Mouse (Mus musculus): Measurements from ENCODE around the gene 6330409D20Rik. TPM values are rescaled to one million over a fixed set of nuclear protein-coding genes. Genes with fewer than 3 reads are reported as not detected.
A peak's percentile ranks its signal among the peaks of the same experiment; 100 is the strongest.

The 6330409D20Rik gene
- polyA plus RNA-seq, 1 experiment from 2014 or later: 0.24 TPM

DNA sequence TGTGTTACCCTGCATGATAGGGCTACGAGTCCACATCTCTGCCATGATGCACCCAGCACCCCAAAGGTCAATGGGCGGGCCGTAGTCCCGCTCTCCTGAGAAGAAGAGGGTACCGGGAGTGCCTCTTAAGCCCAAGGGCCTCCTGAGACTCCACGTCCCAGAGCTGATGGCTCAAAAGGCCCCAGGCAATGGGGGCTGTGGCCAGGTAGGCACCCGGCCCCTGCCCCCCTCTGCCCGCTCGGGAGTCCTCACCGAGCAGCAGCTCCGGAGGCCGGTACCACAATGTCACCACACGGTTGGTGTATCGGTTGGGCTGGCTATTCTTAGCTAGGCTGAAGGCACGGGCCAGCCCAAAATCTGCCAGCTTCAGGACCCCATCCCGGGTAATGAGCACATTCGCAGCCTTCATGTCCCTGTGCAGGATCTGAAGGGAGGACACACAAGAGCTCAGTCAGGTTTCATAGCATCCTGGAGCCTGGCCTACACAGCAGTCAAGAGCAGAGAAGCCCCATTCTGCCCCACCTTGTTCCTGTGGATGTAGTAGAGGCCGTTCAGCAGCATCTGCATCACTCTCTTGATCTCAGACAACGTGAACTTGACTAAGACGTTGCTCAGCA is 31.2 kb downstream of the 6330409D20Rik start:
- Histone ChIP-seq H3K9me3 (no peaks in the 10 kb centered on the region), H3K4me3 (no peak overlapping the region), H3K4me1 (peaks cover 28% of the 10 kb centered on the region), H3K36me3 (peaks cover 68% of the 10 kb centered on the region), H3K27ac (no peak overlapping the region), H3K9ac (no peak overlapping the region), H3K27me3 (no peaks in the 10 kb centered on the region), H3K4me2 (no peak overlapping the region)
- 88% methylated on average over 20 of the region's 20 CpGs for WGBS
- no peak for ATAC-seq (ENCODE audit: borderline replicate concordance, extremely low read depth, low FRiP score, low TSS enrichment)

DNA sequence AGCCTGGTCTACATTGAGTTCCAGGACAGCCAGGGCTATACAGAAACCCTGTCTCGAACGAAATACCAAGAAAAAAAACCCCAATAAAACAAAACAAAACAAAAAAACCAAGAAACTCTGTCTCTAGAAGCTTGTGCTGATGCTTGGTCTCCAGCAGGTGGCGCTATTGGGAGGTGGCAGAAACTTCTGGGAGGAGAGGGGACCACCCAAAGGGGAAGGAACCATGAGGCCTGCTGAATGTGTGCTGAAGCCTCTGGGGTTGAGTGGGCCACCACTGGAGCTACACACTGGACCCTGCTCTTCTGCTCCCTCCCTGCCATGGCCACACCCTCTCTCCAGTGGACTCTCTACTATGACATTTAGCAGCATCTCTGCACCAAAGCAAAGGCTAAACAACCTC is 32.2 kb downstream of the 6330409D20Rik start:
- peaks cover 18% of the 10 kb centered on the region for H3K4me1 ChIP-seq
- no peaks in the 10 kb centered on the region for H3K27me3 ChIP-seq
- peaks cover 77% of the 10 kb centered on the region for H3K36me3 ChIP-seq
- no peak overlapping the region for H3K9ac ChIP-seq
- no peak overlapping the region for H3K27ac ChIP-seq
- H3K4me2 ChIP-seq: no peak overlapping the region
- WGBS: 29% methylated on average over 3 of the region's 3 CpGs
- H3K9me3 ChIP-seq: no peaks in the 10 kb centered on the region
- ATAC-seq (ENCODE audit: borderline replicate concordance, extremely low read depth, low FRiP score, low TSS enrichment): no peak
- no peak overlapping the region for H3K4me3 ChIP-seq

DNA sequence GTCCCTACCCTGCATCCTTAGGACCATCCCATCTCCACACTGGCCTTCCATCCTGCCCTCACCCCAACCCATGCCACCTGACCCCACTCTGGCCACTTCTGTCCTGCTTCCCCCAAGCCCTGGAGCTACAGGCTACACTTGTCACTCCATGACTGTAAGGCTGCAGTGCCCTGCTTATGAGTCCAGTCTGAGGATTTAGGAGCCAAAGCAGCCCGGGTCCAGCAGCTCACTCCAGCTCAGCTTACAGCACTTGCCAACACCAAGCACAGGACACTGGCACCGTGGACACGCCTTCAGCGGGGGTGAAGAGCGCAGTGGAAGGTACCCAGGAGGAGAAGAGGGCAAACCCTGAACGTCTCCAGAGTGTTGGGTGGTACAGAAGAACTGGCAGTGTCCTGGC is 33.8 kb downstream of the 6330409D20Rik start:
- Histone ChIP-seq H3K4me1 (peaks cover 17% of the 10 kb centered on the region), H3K9me3 (no peaks in the 10 kb centered on the region), H3K27ac (no peak overlapping the region), H3K9ac (no peak overlapping the region), H3K27me3 (no peaks in the 10 kb centered on the region), H3K36me3 (peaks cover 88% of the 10 kb centered on the region), H3K4me2 (no peak overlapping the region), H3K4me3 (no peak overlapping the region)
- ATAC-seq (ENCODE audit: borderline replicate concordance, extremely low read depth, low FRiP score, low TSS enrichment): no peak
- WGBS: 94% methylated on average over 6 of the region's 6 CpGs

DNA sequence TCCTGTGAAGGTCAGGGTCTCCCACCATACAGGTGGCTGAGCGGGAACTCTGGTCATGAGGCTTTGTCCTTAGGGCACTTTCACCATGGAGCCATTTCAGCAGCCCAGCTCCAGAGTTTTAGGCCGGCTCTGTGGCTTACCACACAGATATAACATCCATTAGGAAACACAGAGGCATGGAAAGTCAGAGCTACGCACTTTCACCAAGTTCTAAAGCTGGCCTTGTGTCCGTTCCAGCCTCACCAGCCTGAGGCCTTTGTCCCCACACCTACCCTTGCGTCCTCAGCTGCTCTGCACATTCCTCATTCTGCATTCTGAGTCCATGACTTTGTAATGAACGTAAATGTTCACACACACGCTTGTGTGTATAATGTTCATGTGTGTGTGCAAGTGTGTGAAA is 35.8 kb downstream of the 6330409D20Rik start:
- no peaks in the 10 kb centered on the region for H3K9me3 ChIP-seq
- H3K4me3 ChIP-seq: no peak overlapping the region
- 84% methylated on average over 7 of the region's 7 CpGs for WGBS
- H3K36me3 ChIP-seq: peaks cover 73% of the 10 kb centered on the region
- H3K4me2 ChIP-seq: no peak overlapping the region
- H3K9ac ChIP-seq: no peak overlapping the region
- 0 out of 2 replicates have a peak, but pooled peaks cover 3% of the 10 kb centered on the region for H3K4me1 ChIP-seq
- ATAC-seq (ENCODE audit: borderline replicate concordance, extremely low read depth, low FRiP score, low TSS enrichment): no peak
- no peaks in the 10 kb centered on the region for H3K27me3 ChIP-seq
- no peak overlapping the region for H3K27ac ChIP-seq

DNA sequence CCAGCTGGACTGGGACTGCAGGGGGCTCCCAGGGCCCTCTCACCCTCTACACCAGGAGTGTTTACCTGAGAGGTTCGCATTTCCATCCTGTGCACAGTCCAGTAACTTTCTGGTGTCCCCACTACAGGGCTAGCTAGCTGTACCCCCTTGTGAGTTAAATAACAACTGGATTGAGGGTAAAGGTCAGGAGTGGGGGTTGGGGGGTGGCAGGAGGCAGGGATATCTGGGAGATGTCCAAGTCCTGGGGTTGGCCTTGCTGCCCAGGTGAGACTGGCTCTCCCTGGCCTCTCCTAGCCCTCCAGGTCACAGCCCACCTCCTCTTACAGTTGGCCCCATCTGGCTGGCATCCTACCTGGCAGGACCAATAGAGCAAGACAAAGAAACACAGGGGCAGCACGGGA is 36.8 kb downstream of the 6330409D20Rik start, which contains the start of gene Fpgs:
Gene Fpgs (minus strand): TSS at position 125 of the 401 bp plus-strand sequence.
- H3K9me3 ChIP-seq: no peaks in the 10 kb centered on the region
- 65% methylated on average over 2 of the region's 2 CpGs for WGBS
- H3K36me3 ChIP-seq: peaks cover 63% of the 10 kb centered on the region
- no peak within 1 kb of the TSS for H3K4me3 ChIP-seq
- H3K27me3 ChIP-seq: no peaks in the 10 kb centered on the region
- H3K4me1 ChIP-seq: 0 out of 2 replicates have a peak, but pooled peaks cover 3% of the 10 kb centered on the region
- ATAC-seq (ENCODE audit: borderline replicate concordance, extremely low read depth, low FRiP score, low TSS enrichment): no peak
- no peak within 1 kb of the TSS for H3K9ac ChIP-seq
- H3K4me2 ChIP-seq: no peak within 1 kb of the TSS
- H3K27ac ChIP-seq: no peak within 1 kb of the TSS

DNA sequence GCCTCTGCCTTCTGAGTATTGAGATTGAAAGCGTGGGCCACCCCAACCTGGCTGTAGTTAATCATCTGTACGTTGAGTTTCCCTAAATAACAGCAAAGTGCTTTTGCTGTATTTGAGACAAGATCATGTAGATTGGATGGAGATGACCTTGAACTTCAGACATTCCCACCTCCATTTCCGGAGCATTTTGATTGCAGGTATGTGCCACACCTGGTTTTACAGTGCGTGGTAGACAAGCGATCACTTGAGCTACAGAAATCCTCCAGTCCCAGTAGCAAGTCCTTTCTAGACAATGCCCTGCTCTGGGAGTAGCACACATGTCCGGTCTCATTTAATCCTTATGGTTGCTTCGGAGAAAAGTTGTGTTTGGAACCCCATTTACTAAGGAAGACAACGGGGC is 37.8 kb downstream of the 6330409D20Rik start:
- no peak for ATAC-seq (ENCODE audit: borderline replicate concordance, extremely low read depth, low FRiP score, low TSS enrichment)
- 89% methylated on average over 8 of the region's 8 CpGs for WGBS
- Histone ChIP-seq H3K9ac (no peak overlapping the region), H3K27ac (no peak overlapping the region), H3K27me3 (no peaks in the 10 kb centered on the region), H3K4me1 (0 out of 2 replicates have a peak, but pooled peaks cover 3% of the 10 kb centered on the region), H3K4me3 (no peak overlapping the region), H3K36me3 (peaks cover 54% of the 10 kb centered on the region), H3K4me2 (no peak overlapping the region), H3K9me3 (no peaks in the 10 kb centered on the region)

DNA sequence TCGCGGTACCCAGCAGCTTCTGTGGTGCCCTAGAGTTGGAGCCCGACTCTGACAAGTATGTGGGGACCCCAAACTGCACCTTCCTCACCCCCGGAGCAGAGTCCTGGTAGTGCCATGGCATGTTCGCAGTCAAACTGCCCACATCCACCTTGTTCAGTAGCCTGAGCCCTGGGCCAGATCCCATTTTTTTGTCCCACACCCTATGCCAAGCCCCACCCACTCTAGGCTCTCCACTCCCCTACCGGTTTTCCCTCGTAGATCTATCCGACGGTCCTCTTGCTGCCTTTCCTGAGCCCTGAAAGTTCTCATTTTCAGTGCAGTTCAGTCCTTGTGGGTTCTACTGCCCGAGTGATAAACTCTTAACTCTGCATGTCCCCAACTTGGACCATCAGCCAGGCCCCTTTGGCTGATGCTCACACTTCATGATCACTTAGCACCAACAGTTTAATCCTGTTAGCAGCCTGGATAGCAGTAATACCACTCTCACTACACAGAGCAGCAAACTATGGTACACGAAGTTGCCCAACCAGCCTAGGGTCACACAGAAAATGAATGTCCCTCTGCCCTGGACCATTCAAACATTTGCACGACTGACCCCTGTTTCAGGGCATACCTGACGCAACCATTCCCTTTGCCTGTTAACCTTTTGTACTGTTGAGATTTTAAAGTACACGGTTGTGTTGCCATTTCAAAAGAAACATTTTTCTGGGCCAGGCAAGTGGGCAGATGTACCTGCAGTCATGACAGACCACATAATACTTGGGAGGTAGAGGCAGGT is 39.7 kb downstream of the 6330409D20Rik start:
- 76% methylated on average over 14 of the region's 14 CpGs for WGBS
- no peak overlapping the region for H3K9ac ChIP-seq
- H3K4me2 ChIP-seq: no peak overlapping the region
- H3K27me3 ChIP-seq: no peaks in the 10 kb centered on the region
- H3K9me3 ChIP-seq: no peaks in the 10 kb centered on the region
- peaks cover 36% of the 10 kb centered on the region for H3K36me3 ChIP-seq
- H3K27ac ChIP-seq: no peak overlapping the region
- 0 out of 2 replicates have a peak, but pooled peaks cover under 1% of the 10 kb centered on the region for H3K4me1 ChIP-seq
- no peak for ATAC-seq (ENCODE audit: borderline replicate concordance, extremely low read depth, low FRiP score, low TSS enrichment)
- H3K4me3 ChIP-seq: no peak overlapping the region

DNA sequence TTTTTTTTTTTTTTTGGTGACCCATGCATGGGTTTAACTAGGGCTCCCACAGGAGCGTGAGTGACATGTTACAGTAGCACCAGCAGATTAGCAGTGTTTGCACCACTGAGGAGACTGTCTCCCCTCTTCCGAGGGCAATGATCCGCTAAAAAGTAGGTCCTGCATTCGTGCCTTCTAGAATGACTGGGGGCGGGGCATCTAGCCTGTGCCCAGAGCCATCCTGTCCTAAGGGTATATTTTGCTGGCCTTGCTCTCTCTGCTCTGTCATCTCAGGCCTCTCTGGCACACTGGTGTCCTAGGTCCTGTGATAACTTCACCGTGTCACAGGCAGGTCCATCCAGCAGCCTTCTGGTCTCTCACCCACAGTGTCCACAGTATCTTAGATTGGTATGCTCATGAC is 41.1 kb downstream of the 6330409D20Rik start:
- WGBS: 83% methylated on average over 6 of the region's 6 CpGs
- Histone ChIP-seq H3K36me3 (peaks cover 21% of the 10 kb centered on the region), H3K9me3 (no peaks in the 10 kb centered on the region)

DNA sequence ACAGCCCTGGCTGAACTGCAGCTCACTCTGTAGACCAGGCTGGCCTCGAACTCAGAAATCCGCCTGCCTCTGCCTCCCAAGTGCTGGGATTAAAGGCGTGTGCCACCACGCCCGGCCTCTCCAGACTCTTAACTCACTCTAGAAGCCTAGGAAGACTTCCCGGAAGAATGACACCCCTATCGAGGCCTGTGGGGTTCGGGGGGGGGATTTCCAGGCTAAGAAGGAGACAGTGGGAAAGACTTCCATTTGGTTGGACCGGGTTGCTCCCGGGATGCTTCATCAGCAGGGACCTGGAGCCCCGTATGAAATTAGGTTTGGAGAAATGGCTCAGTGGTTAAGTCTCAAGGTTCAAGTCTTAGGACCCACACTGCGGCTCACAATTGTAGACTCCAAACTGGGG is 46.1 kb downstream of the 6330409D20Rik start:
- Histone ChIP-seq H3K36me3 (no peaks in the 10 kb centered on the region), H3K9me3 (no peaks in the 10 kb centered on the region), H3K4me2 (peak overlapping the region; percentile 84), H3K4me3 (peak overlapping the region; percentile 69), H3K9ac (peak overlapping the region; percentile 48), H3K27me3 (no peaks in the 10 kb centered on the region), H3K4me1 (peaks cover 31% of the 10 kb centered on the region), H3K27ac (peak overlapping the region; percentile 75)
- ATAC-seq (ENCODE audit: borderline replicate concordance, extremely low read depth, low FRiP score, low TSS enrichment): no peak
- WGBS: 83% methylated on average over 12 of the region's 12 CpGs

More for the DNA sequence above, 41.1 kb downstream of the 6330409D20Rik start:
- H3K4me1 ChIP-seq: 0 out of 2 replicates have a peak, but pooled peaks cover 1% of the 10 kb centered on the region
- H3K4me3 ChIP-seq: no peak overlapping the region
- H3K27me3 ChIP-seq: no peaks in the 10 kb centered on the region
- no peak overlapping the region for H3K27ac ChIP-seq
- H3K4me2 ChIP-seq: no peak overlapping the region
- no peak for ATAC-seq (ENCODE audit: borderline replicate concordance, extremely low read depth, low FRiP score, low TSS enrichment)
- no peak overlapping the region for H3K9ac ChIP-seq

DNA sequence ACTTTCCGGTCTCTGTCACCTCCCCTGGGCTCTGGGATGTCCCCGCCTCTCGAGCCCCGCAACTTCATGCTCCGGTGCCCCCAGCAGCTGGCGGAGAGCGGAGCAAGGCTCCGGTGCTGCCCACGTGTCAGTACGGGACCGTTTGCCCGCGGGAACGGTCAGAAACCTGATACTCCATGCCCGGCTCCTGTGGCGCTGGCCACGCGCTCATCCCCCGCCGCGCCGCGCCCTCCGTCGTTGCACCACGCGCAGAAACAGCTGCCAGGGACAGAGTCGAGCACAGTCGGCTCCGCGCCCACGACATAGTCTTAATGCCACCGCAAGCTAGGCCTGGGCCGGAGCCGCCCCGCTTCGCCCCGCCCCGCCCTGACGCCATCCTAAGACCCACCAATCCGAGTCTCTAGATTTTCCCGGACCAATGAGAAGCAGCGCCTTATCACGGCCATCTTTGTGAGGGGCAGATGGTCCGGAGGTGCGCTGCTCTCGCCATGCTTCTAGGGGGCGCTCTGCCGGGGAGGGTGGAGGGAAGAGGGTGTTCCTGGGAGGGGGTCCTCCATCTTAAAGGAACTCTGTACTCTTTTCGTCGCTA is 46.9 kb downstream of the 6330409D20Rik start:
- under 1% methylated on average over 51 of the region's 51 CpGs for WGBS
- Histone ChIP-seq H3K4me1 (peaks cover 31% of the 10 kb centered on the region), H3K4me2 (peak overlapping the region; percentile 84), H3K27me3 (no peaks in the 10 kb centered on the region), H3K4me3 (peak overlapping the region; percentile 69), H3K9me3 (no peaks in the 10 kb centered on the region), H3K9ac (peak overlapping the region; percentile 78), H3K27ac (peak overlapping the region; percentile 75), H3K36me3 (no peaks in the 10 kb centered on the region)
- ATAC-seq (ENCODE audit: borderline replicate concordance, extremely low read depth, low FRiP score, low TSS enrichment): peak; percentile 97

DNA sequence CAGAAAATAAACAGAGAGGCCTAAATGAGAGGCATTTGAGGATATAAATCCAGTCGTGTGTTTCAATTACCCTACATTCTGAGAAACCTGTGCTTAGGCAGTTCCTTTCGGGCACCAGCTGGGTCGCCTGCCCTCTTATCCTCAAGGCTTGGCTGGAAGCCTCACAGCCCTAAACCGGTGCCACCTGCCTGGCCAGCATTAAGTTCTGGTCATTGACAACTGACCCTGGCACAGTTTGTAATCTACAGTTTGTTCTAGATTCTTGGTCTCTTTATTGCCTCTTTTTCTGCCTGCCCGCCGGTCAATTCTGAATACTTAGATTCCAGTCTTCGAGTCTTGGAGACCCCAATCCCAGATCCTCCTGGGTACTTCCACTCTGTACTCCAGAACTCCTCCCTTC is 47.5 kb downstream of the 6330409D20Rik start:
- no peaks in the 10 kb centered on the region; the same call in 1 of the 2 replicates for H3K36me3 ChIP-seq
- peaks cover 31% of the 10 kb centered on the region for H3K4me1 ChIP-seq
- H3K27me3 ChIP-seq: no peaks in the 10 kb centered on the region
- H3K9ac ChIP-seq: peak overlapping the region; percentile 78
- peak overlapping the region; percentile 69 for H3K4me3 ChIP-seq
- 0 out of 2 replicates have a peak overlapping the region, but pooled peaks have one; percentile 70 for H3K27ac ChIP-seq
- H3K4me2 ChIP-seq: peak overlapping the region; percentile 84
- H3K9me3 ChIP-seq: no peaks in the 10 kb centered on the region
- WGBS: 14% methylated on average over 7 of the region's 7 CpGs
- peak; percentile 4; the same call in 1 of the 2 replicates for ATAC-seq (ENCODE audit: borderline replicate concordance, extremely low read depth, low FRiP score, low TSS enrichment)

Measured in lung, embryonic 15.5 days (tissue).